Mouse (Mus musculus) layer of hippocampus, postnatal 25 days (tissue): ENCODE measurements at regions not wholly inside any gene's neighbourhood (a gene's known extent, or its start where the extent isn't known, plus 50 kb on each side); places are given as distances from the start of the nearest gene placed in this dataset.

ENCODE experiments used
- DNase-seq, 2 experiments: peaks; one replicate each; pipeline ENCODE4 v3.0.0; 2022; ENCODE audit warnings: mixed read lengths in 2 of 2, low spot score in 1 of 2; ENCODE audit errors: extremely low spot score in 1 of 2

DNA sequence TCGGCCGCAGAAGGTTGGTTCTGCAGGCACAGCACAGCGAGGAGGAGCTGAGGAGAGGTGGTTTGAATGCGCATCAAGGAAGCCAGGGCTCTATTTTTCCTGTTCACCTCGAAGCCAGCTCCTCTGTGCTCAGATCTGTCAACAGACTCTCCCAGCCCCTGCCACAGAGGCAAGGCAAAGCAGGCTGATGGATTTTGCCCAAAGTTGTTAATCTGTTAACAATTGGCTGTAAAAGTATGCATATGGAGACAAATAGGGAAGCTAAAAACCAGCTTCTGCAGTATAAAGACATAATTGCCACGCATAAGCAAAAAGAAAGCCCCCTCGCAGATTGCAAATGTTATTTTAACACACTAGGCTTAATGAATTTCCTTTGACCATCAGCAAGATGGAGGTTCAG, 343.3 kb upstream of the Kif2a start:
- no peak for DNase-seq

DNA sequence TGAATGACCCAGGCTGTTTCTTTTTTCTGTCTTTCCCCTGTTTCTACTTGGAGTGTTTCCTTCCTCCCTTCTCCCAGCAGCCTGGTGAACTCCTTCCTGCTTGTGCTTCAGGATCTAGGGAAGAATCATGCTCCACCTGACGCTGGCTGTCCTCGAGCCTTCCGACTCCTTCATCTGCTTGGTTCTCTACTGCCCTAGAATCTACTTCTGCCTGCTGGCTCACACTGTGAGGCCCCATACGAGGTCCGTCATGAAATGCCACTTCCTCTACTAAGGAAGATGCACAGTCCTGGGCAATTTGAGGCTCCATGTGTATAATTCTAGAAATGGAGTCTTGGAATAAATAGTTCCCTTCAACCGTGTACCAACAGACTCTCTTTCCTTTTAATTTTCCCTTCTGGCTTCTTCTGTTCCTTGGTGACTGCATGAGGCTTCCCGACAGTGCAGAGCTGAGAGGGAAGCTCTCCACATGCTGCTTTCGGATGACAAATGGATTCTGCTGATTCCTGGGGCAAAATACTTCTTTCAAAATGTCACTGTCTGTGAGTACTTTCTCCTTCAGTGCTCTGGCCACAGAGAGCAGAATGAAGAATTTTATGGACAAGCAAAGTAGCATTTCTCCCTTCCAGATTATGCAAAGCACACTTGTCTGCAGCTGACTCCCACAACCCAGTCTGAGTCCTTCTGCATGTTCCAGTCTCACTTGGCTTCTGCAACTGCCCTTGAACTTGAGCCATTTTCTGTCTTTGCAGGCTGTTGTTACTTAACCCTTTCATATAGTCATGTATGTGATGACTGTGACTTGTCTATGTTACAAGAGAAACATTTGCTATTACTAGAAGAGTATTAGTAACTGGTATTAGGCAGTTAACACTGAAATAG, 341.1 kb upstream of the Kif2a start:
- DNase-seq = peak in 1 of 2 experiments; percentile 19

DNA sequence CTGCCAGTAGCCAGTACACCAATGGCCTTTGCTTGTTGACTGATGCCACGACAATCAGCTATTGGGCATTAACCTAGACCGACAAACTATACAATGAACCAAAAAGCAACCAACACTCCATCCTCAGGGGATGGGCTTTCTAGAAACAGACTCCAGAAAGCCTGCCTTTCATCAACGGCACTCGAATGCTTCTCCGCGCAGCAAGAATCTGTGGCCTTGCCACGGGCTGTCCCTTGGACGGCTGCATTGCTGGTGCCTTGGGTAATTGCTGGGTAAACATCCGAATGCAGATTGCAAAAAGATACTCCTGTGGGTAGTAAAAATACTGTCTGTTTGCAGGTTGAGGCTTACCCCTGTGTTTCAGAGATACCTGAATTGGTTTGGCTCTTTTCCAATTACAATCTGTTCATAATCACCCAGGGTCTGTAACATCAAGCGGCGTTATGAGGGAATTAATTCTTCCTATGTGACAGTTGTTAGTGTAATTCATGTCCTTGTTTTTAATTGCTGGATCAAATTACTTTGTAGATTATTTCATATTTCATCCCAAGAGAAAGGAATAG, 319.0 kb upstream of the Kif2a start:
- no peak for DNase-seq

DNA sequence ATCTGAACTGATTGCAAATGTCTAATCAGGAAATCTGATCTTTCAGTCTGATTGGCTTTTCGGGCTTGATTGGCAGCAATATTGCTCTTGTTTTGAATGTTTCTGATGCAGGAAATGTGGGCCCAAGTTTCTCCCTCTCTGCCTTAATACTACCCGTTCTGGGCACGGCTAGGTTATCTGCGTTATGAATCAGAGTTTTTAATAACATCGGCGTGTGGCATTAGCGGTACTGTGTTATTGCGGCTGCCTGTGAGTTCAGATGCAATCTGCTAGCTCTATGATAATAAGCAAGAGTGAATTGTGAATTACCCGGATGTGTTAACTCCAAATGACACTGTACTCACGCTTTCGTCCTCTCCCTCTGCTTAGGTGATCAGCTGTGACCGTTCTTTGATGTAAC, 316.2 kb upstream of the Kif2a start:
- no peak for DNase-seq

DNA sequence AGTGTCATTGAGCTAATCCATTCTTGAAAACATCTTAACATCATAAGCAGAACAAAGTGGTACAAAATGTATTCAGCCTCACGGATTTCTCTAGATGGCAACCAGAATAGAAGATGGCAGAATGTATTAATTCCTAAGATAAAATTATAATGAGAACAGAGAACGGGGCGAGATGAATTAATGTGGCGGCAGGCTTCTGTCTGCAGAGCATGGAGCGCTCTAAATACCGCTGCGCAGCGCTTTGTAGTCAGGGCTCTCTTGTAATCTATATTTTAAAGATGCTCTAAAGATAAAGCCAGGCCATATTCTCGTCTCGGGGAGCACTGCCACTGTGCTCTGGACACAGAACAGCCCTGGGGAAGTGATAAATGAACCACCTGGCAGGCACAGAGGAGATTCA, 315.2 kb upstream of the Kif2a start:
- DNase-seq = no peak

DNA sequence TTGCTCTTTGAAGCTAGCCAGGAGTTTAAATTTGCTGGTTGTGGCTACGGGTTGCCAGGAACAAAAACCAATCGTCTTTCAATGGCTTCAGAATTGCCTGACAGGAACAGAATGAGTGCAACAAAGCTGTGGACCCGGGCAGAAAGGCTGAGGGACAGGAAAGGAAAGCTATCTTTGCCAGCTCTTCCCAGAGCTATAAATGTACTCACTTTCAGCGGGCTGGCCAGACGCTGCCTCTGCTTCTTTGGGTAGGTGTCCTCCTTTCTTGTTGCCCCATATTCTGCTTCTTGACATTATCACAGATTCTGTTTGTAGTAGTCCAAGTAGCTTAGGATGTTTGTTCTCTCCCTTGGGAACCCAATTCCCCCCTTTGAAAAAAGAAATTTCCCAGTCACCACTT, 307.4 kb upstream of the Kif2a start:
- DNase-seq = no peak

DNA sequence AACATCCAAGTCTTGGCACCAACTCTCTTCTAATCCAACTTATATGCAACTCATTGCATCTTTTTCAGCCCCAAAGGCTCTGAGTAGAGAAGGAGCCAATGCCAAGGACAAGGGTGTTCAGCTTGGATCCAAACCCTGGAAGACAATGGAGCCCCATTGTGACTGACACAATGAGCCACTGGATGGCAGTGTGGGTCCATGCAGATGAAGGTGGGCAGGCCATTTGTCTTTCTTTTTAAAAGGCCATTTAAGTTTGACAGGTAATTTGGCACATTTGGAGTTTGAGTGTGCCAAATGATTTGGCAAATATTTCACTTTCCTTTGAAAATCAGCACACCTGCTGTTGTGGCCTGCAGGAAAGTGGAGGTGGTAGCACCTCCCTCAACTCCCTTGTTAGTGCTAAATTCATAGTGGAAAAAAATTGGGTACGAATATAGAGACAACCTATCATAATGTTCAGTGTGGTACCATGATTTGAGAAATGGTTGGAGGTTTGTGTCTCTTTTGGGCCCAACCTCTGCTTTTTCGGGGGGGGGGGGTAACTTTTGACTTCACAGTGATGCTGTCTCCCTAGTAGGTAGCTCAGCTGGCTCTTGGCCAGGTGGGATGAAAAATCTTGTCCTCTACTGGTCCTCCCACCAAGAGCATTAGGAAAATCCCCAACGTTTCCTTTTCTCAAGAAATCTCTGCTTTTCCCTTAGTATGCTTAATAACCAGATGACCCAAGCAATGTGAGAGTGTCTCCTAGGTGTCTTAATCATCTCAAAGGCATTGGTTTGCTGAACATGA, 304.0 kb upstream of the Kif2a start:
- DNase-seq = peak; percentile 58 to 79

DNA sequence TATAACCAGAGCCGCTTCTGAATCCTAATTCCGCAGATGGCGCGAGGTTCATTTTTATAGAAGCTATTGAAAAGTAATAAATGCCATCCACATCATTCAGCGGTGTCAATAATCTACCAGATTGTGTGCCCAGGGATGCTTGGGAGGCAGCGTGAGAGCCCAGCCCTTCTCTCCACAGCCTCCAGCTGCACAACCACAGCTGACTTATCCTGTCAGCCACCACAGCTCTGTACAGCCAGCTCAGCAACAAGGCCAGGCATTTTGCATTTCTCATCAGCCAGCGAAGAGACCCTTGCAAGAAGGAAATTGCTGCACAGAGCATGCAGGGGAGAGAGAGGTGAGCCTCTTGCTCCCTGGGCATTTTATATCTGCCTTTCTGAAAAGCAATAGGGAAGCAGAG, 292.8 kb upstream of the Kif2a start:
- no peak for DNase-seq

DNA sequence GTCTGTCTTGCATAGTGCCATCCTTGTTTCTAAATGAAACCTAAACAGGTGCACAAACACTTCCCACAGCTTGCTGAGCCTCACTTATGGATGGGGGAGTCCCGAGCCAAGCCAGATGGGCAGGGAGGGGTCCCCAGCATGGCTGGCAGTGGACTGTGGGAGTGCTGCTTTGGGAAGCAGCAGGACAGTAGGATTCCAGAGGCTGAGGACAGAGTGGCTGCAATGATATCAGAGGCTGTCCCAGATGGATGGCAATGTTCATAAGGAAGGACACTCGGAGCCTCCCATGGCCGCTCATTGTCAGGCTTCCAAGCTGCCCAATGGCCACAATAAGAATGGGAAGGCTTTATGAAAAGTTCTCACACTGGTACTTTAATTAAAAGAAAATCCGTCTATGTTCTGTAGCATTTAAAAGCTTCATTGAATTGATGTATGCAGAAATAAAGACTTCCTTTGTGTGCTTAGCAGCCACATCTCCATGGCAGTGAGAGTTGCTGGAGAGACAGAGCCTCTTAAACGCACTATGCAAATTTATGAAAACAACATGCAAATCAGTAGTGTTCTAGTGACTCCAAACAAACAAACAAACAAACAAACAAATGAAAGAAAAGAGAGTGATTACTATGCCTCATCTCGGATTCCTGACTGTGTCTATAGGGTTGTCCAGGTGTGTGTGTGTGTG, 287.2 kb upstream of the Kif2a start:
- DNase-seq = no peak

DNA sequence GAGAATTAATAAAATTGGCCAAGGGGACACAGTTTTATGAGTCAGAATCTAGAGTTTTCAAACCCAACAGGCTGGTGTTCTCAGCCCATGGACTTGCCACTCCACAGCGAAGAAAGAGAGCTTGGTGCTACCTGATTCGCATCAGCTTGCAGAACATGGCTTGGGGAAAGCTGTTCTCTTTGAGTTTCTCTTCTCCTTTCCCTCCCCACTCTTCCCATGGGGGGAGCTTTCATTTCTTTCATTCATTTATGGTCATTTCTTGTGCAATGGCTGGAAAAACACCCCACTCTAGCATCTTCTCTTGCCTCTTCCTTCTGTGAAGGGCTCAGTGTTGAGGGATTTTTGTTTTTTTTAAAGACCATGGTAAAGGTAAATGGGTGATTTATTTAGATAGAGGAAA, 286.5 kb upstream of the Kif2a start:
- DNase-seq = no peak

DNA sequence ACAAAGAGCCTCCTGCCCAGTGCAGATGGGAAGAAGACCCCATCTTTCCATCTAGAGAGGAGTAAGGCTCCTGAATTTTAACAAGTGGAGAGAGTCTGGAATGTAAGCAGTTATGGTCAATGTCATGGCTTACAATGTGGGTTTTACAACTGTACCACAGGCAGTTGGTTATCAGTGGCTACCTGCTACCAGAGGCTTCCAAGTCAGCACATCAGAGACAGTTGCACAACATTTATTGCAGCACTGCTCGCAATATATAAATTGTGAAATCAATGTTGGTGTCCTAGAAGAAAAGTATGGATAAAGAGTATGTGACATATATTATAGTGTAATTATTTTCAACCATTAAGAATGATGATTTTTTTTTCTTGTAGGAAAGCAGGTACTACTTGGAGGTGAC, 285.0 kb upstream of the Kif2a start:
- no peak for DNase-seq

DNA sequence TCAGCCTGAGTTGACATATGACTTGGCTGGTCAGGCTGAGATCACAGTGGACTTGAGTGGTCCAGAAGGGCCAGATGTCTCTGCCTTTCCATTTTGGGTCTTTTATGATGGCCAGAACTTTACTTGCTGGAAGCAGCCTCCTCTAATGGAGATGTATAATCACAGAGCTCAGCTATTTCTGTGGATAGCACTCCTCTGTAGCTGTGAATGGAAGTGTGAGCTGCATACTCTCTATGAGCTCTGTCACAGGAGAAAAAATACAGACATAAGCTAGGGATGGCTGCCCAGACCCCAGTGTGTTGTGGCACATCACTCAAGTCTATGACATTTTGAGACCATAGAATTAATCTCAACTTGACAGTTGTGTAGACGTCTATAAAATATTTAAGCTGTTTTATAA, 284.3 kb upstream of the Kif2a start:
- DNase-seq = no peak

DNA sequence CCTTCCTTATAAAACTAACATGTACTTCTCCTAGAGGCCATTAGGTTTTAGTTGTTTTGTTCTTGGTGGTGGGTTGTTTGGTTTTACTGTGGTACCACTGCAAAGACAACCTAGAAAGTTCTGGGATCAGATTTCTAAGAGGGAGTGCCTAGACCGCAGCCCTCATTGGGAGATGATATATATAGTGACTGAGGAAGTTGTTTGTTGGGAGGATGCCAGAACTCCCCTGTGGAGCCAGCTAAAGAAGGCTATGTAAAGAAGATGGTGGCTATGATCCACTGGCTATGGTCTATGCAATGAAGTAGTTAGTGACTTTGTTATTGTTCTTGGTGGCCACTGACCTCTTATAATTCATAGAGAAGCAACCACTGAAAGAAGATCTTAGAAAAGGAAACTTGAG, 283.8 kb upstream of the Kif2a start:
- no peak for DNase-seq

DNA sequence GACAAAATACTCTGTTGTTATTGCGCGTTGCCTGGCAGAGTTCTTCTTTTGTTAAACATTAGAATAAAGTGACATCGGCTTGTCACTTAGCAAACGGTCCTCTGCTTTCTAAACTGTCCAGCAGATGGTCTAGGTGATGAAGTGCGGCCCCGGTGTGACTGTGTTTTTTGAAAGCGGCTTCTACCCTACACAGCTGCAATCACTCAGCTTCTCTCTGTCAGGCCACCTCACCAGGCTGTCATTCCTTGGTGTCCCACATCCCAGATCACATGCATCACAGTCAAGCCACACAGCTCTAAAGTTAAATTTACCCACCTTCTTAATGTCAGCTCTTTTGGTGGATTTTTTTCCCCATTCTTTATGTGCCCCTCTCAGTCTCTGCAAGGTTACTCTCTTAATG, 282.0 kb upstream of the Kif2a start:
- no peak for DNase-seq

DNA sequence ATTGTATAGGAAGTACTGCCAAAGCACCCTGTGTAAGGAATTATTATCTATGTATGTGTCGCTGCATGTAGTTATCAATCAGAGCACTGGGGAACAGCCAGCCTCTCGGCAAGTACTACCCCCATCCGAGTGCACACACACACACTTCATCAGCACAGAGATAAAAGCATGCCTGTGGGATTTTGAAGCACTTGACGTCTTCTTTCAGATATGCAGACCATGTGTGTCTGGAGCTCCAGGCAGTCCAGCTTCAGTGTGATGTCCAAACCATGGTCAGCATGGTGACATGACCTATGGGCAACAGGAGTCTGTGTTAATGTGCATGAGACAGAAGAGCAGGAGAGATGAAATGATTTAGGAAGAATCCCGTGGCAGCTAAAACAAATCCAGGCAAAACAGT, 281.4 kb upstream of the Kif2a start:
- no peak for DNase-seq

DNA sequence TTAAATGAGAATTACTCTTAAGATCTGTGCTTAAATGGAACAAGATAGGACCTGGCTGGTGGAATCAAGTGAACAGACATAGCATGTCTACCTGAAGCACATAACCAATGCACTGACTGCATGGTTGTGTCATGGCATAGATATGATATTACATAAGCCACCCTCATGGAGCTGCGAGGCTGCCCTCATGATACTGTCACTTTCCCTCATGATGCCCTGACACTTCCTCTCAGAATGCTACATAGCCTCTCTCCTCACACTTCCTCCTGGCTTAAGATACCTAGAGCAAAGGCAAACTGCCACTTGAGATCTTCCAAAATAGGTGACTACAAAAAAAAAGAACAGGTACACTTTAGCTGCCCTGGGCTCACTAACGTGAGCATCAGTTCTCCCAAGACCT, 278.9 kb upstream of the Kif2a start:
- no peak for DNase-seq

DNA sequence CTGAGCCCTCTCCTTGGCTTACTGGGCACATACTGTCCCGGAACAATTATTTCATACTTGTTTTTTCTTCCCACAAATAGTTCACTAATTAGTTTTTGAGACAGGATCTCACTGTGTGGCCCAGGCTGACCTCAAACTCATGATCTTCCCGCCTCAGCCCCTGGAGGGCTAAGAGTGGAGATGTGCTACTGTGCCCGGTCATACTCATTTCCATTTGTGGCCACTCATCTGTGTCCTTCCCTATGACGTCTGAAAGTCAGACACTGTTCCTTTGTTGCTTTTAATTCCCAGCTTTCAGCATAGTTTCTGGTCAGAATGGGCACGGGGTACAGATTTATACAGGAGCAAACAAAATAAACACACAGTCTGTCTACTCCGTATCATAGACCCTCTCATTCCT, 242.7 kb upstream of the Kif2a start:
- no peak for DNase-seq

DNA sequence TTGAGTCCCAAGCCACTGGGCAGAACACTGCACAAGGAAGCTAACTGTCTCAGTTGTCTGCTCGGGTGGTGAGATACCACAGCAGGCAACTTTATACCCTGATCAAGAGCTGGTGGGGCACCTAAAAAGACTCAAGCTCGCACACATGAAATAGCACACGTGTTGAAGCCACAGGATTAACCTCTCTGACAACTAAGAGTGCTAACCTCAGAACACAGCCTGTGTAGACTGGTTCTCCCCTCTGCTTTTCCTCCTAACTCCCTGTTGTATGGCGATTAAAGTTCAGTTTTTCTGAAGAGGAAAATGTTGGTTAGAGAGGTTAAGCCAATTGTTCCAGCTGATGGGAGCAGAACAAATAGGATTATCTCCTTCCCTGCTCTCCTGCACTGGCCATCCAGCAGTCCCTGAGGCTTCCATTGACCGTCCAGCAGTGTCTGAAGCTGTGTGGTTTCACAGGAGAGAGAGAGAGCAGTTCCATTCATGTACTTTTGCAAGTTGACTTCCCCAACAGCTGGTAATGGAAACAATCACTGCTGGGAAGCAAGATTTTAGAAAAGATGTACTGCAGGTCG, 239.6 kb upstream of the Kif2a start:
- DNase-seq = no peak

DNA sequence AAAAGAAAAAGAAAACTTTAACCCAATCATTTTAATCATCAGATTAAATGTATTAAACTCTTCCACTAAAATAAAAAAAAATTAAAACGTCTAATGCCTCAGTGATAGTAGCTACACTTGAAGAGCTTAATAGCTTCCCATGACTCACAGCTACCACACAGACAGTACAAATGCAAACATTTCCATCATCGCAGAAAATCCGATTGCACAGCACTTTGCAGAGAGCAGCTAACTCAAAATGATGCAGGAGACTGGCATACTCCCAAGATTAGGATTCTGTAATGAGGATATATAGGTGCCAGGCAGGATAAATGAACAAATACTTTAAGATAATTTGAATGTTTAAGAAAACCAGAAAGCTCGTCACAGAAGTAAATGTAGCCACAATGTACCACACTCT, 238.3 kb upstream of the Kif2a start:
- DNase-seq = no peak

DNA sequence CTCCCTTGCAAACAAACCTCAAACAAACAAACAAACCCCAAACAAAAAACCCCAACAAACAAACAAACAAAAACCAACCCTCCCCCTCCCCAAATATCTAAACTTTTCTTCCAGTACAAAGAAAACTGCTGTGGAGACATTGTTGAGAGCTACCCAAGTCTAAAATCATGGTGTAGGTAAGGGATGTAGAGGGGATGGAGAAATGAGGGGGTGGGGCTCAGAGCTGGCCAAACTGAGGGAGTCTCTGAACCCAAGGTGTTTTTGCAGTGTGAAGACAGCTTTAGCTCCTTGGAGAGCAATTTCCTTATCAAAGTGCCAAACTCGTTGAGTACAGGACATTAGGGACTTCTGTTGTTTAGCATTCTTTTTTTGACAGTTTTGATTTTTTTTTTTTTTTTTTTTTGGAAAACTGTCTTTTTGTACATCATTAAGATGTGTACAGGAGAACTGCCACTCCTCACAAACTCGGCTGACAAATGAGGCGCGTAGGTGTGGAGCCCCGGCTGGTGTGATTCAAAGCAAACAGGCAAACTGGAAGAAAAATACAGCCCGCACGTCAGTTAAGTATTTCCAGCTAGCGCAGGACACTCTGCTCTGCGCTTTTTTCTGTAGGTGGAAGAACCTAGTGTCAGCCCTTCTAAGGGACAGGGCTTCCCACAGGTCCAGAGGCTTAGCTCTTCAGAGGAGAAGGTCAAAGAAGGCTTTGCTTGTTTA, 226.0 kb upstream of the Kif2a start:
- DNase-seq = no peak
